Mouse (Mus musculus) adrenal gland, postnatal 25 days (tissue): ENCODE measurements around the gene Ror1. TPM values are rescaled to one million over a fixed set of nuclear protein-coding genes. Genes with fewer than 3 reads are reported as not detected.

Source experiments
- DNase-seq: peaks from one replicate; pipeline ENCODE4 v3.0.0; 2021; ENCODE audit warnings: mixed read lengths
- total RNA-seq: library from RNA; stranded (reverse); gene quantifications from 2 replicates; pipeline ENCODE4 v1.2.3, GENCODE M21; 2021

The Ror1 gene
- total RNA-seq, 1 experiment from 2014 or later, result 10.3 TPM

DNA sequence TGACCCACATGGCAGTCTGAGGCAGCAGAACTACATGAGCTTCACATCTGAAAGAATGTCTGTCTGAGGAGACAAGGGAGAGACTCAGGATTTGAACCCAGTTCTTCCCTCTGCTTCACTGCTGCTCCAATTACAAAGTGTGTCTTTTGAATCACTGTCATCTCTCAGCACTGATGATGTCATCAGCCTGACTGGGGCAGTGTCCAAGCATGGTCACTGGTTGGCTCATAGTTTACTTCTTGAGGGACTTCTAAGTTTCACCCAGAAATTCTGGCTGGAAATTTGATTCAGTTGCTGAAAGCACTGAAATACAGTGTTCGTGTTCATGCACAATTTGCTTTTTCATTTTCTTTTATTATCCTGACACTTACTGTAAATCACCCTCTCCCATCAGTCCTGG is 219.5 kb downstream of the Ror1 start:
- DNase-seq, result no peak

- DNase-seq, result peak; percentile 42
Measured at GRCm38 (mm10) chr4:100321758-100322157, 226.2 kb downstream of the Ror1 start.

GRCm38 (mm10) chr4:100324719-100325515 is 229.3 kb downstream of the Ror1 start:
- no peak for DNase-seq

GRCm38 (mm10) chr4:100328361-100328970 is 232.9 kb downstream of the Ror1 start:
- no peak for DNase-seq

DNA sequence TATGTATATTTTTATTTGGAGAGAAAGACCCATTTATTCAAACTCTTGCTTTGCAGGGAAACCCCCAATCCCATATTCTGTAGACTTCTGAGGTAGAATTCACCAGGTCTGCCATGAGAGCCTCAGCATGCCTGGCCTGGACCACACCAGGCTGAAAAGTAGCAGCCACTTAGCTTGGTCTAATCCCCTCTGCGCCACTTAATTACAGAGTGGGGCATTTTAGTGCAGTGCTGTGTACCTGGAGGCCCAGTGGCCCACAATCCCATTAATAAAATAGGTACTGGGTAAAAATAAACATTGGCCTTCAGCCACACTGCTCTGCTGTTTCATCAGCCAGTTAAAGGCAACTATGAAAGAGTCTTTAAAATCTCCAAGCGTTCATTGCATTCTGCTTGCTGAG is 239.6 kb downstream of the Ror1 start:
- DNase-seq, result no peak

DNA sequence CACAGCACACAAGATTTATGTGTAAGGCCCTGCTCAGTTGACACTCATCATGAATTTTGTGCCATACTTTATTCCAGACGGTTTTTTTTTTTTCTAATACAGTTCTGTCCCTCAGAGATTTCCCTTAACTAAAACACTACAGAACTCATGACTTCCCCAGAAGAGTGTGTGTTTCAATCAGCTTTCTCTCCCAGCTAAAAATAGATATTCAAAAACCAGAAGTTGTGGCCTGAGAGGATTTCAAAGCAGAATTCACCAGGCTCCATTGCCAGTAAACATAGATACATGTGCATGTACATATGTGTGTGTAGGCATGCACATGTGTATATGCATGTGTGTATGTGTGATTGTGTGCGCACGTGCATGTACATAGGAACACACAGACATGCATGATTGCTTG is 252.2 kb downstream of the Ror1 start:
- DNase-seq, result no peak

DNA sequence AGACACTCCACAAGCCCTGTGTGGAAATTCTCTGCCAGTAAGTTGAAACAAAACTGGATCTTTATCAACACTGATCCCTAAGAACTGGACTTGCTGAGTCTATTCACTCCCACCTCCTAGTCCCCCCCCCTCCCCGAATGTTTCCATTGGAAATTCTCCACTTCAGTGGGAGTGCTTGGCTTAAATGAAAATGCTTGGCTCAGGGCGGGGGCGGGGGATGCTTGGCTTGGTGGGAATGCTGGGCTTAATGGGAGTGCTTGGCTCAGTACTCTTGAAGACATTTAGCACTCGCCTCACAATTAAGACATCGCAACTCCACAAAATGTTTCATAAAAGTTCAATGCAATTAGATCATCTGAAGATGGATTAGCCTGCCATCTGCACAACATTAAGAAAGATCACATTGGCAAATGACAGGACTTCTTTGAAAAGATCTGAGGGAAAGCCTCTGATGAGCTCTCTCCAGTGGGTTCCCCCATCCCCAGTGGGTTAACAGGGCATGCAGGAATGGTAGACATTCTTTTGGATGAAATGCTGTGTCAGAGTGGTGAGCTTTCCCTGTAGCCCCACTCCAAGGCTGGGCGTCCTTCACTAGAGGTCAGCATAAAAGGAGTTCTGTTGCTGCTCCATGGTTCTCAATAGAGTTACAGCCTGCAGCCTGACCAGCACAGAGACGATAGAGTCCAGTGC is 254.7 kb downstream of the Ror1 start:
- DNase-seq, result no peak

DNA sequence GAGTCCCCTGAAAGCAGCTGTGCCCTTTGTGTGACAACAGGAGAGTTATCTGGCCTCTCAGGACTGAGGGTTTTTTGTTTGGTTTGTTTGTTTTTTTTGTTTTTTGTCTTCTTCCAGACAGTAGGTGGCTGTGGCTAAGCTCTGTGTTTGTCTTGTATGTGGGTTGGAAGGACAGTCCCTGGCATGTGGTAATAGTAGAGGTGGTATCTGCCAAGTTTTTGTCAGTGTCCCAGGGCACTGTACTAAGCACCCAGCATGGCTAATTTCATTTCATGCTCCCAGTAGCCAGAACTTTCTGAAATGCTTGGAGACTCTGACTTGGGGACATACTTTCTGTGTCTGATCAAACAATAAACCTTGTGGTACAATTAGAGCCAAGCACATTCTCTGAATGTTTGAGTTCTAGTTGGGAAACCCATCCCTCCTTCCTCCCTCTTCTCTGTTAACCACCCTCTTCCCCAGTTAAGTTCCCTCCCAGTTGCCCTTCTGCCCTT is 256.3 kb downstream of the Ror1 start:
- no peak for DNase-seq

DNA sequence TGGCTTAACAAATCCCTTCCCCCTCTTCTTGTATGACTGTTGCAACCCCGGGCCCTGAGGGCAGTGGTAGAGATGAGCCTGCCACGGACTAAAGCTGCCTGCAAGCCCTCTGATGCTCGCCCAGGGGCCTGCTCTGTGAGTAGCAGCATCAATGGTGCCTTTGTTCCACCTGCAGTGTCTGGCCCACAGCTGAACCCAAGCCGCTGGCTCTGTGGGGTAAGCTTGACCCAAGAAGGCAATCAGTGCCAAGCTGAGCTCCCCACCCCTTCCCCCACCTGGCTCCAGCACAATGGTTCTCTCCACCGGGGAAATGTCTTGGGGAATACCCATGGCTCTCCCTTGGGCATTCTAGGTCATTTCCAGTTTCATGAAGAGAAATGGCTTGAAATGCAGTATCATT is 260.0 kb downstream of the Ror1 start:
- DNase-seq, result peak; percentile 15

DNA sequence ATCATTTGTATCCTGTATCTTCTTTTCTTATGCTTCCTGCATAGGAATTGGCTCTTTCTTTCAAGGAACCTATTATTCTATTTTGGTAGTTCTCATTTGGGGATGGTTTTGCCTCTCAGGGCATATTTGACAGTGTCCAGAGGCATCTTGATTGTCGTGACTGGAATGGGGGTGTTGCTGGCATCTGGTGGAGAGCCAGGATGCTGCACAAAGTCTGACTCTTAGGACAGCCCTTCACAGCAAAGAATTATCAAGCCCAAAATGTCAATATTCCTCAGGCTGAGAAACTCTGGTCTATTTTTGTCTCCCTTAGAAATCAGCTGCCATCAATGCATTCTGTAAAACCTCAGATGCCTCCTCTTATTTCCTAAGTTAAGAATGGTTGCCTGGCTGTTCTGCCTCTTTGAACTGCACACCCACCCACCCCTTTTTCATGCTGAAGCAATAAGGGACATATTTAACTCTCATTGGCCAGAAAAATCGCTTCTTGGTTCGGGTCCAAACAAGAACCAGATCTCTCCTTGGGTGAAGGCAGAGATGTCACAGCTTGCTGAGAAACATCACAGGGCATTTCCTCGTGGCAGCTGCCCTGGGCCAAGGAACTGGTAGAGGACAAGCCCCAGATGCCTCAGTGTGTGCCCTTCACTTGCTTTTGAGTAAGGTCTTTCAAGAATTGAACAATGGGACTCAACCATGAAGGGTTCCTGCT is 262.4 kb downstream of the Ror1 start:
- no peak for DNase-seq

- no peak for DNase-seq
Measured at GRCm38 (mm10) chr4:100363666-100364065, 268.1 kb downstream of the Ror1 start.

DNA sequence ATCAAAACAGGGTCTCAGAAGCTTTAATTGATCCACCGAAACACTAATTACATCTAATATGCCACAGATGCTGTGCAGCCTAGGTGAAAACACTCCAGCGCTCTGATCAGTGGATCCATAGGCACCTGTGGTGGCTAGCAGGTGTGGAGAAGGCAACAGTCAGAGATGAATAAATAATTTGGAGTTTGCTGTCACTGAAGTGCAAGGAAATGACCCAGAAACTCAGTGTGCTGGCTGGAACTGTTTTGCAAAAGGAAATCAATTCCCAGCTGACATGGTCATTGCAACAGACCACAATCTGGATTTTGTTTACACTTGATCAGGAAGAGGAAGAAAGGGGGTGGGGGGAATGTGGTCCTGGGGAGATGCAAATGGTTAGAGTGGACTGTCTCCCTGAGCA is 273.1 kb downstream of the Ror1 start:
- DNase-seq, result no peak

GRCm38 (mm10) chr4:100369541-100370174 is 274.1 kb downstream of the Ror1 start:
- no peak for DNase-seq

DNA sequence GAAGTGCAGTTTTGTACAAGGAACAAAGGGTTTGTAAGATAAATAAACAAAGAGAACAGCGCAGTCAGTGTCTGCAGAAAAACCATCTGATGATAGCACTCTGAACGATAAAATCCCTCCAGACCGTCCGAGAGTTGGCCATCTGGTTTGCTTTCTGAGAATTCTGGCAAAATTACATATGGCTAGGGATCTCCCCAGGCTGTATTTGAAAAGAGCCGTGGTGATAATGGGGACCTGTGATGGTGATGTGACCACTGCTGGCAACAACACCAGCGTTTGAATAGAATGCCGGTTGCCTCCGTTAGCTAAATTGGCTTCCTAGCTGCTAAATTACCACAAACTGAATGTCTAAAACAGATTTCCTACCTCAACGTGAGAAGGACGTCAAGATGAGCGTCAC is 277.2 kb downstream of the Ror1 start:
- no peak for DNase-seq

DNA sequence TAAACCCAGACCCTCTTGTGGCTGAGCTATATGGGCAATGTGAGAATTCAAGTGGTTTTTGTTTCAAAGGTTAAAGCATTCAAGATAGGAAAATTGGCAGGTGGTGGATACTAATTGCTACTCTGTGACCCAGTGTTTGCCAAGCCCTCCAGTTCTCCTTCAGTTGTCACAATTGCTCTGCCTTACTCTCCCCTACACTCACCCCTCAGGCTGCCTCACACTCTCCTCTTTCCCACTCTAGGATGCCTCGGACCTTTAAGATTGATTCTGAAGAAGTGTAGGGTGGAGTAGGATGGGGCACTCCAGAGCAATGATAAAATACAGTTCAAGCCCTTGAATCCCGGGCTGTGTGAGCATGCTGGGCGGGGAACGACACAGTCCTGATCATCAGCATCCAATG is 278.2 kb downstream of the Ror1 start:
- DNase-seq, result no peak

DNA sequence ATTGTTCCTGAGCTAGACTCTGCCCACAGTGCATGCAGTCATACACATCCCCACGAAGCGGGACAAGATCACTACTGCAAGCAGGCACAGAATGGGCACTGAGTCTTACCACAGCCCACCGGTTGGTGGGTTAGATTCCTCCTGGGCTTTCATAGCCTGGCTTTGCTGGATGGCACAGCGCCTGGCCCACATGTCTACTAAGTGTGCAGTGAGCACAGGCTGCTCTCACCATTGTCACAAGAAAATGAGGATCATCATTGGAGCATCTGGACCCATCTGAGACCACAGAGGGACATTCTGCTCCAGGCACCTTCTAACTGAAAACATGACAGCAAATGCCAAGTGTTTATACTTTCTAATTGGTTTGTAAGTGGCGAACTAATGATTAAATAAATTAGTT is 279.7 kb downstream of the Ror1 start:
- DNase-seq, result no peak

- no peak for DNase-seq
Measured at GRCm38 (mm10) chr4:100376163-100376562, 280.6 kb downstream of the Ror1 start.

DNA sequence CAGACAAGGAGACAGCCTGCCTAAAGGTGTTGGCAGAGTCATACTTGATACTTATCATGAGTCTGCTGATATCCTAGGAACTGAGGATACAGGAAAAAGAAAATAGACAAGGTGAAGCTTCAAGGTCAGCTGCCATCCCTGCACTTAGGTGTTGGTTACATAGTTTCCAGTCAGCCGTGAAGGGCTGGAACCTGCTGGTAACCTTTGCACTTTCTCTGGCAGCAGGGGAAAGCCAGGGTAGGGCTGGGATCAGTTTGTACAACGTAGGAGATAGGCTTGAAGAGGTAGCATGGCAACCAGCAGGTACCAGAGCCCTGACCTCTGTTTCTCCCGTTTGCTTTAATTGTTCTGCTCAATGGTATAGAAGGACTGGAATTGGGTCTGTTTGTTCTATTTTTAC is 281.6 kb downstream of the Ror1 start:
- DNase-seq, result no peak

DNA sequence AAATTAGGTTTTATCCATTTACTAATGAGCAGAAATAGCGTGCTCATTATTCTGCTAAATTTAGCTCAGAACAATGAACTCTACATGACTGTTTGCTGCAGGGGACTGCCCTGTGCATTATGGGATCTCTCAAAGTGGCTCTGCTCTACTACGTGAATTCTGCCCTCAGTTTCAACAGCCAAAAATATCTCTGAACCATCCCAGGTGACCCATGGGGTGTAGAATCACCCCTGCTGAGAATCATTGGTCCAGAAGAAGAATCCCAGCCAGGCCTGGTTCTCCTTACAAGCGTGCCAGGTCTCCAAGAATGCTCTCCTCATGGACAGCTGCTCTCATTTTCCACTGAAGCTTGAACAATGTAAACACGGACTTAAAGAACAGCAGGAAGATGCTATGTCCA is 282.4 kb downstream of the Ror1 start:
- no peak for DNase-seq

GRCm38 (mm10) chr4:100381760-100382159 is 286.2 kb downstream of the Ror1 start:
- no peak for DNase-seq

- DNase-seq, result no peak
Measured at GRCm38 (mm10) chr4:100386272-100386988, 290.8 kb downstream of the Ror1 start.
